In the genomic region with DNA sequence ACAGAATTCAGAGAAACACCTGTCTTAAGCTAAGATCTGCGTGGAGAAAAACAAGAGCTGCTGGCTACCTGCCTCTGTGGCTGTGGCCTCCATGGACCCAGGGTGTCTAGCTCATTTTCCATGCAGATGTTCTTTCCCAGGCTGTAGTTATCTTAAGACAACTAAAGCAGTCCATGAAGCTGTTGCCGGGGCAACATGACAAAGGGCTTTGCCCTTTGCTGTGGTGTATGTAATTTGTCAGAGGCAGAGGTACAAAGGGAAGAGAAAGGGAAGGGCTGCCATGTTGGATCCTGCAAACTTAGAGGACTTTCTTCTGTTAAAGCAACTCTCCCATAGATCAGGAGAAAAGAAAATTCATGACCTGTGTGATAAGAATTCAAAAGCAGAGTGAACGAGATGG, we compare ENCODE assay signal across 28 mouse cellular contexts. TPM values are rescaled to one million over a fixed set of nuclear protein-coding genes. Genes with fewer than 3 reads are reported as not detected.
A peak's percentile ranks its signal among the peaks of the same experiment; 100 is the strongest.
DNase-seq lines count a peak whose midpoint lies in the region; TF ChIP-seq lines count a peak whose summit lies in the region.
"Had no signal": no experiment of that assay in that cellular context is flagged by ENCODE, and none has a peak within 500 bp of the region (broad histone marks: within the 10 kb centered on the region; RNA-seq: fewer than 3 reads in every experiment).

No protein-coding gene starts in this region.

- no peak for TF ChIP-seq CTCF in layer of hippocampus, adult 2 months (conservative IDR thresholded peaks at IDR 0.05)
- TF ChIP-seq CTCF in thymus, adult 2 months (IDR thresholded peaks at IDR 0.05; ENCODE audit: borderline replicate concordance, control insufficient read depth, extremely low read depth, insufficient read depth, low read length, poor library complexity): no peak

- 93% methylated on average over 3 of the region's 3 CpGs for WGBS in thymus, adult 2 months

- H3K4me1 ChIP-seq in thymus, adult 2 months (replicated peaks; ENCODE audit: control insufficient read depth, insufficient read depth, low read length): peaks cover 11% of the 10 kb centered on the region
- H3K4me1 ChIP-seq: embryonic facial prominence, embryonic 13.5 days; forebrain, embryonic 15.5 days had no signal

- no peaks in the 10 kb centered on the region for H3K27me3 ChIP-seq in thymus, adult 2 months (ENCODE audit: control insufficient read depth, insufficient read depth, low read length)
- H3K27me3 ChIP-seq: embryonic facial prominence, embryonic 13.5 days; forebrain, embryonic 12.5 days; forebrain, embryonic 15.5 days; heart, embryonic 13.5 days had no signal

- peak overlapping the region; percentile 46; the same call in 1 of the 2 replicates for H3K27ac ChIP-seq in layer of hippocampus, adult 2 months
- H3K27ac ChIP-seq in thymus, adult 2 months (ENCODE audit: control insufficient read depth, insufficient read depth, low read length): no peak overlapping the region
- H3K27ac ChIP-seq: embryonic facial prominence, embryonic 10.5 days; embryonic facial prominence, embryonic 13.5 days; forebrain, embryonic 12.5 days; forebrain, embryonic 15.5 days; heart, adult 2 months; heart, embryonic 10.5 days; hindbrain, embryonic 14.5 days had no signal

- no peak overlapping the region for H3K4me3 ChIP-seq in layer of hippocampus, adult 2 months
- H3K4me3 ChIP-seq in thymus, adult 2 months (ENCODE audit: control insufficient read depth, insufficient read depth, low read length): no peak overlapping the region
- H3K4me3 ChIP-seq: embryonic facial prominence, embryonic 10.5 days; embryonic facial prominence, embryonic 13.5 days; erythroblast, embryonic 14.5 days; forebrain, embryonic 12.5 days; forebrain, embryonic 15.5 days; heart, adult 2 months; heart, embryonic 10.5 days; heart, embryonic 13.5 days had no signal

- TF ChIP-seq POLR2A in thymus, adult 2 months (IDR thresholded peaks at IDR 0.05; ENCODE audit: control insufficient read depth, extremely low read depth, insufficient read depth, low read length, poor library complexity): no peak

- H3K36me3 ChIP-seq in thymus, adult 2 months (ENCODE audit: control insufficient read depth, insufficient read depth, low read length): no peaks in the 10 kb centered on the region
- H3K36me3 ChIP-seq: embryonic facial prominence, embryonic 13.5 days; forebrain, embryonic 15.5 days; G1E had no signal

- peak; percentile 38 for DNase-seq in embryo, embryonic 10.5 days (ENCODE audit: low spot score)
- no peak for DNase-seq in embryo, embryonic 11 days
- DNase-seq in layer of hippocampus, adult 2 months (ENCODE audit: low spot score in 2 of 2): no peak
- no peak for DNase-seq in layer of hippocampus, postnatal 36 days
- DNase-seq in ZHBTc4 (ENCODE audit: low read depth, low spot score): peak; percentile 34
- DNase-seq in thymus, adult 2 months: no peak
- no peak for DNase-seq in adrenal gland, postnatal 14 days
- DNase-seq: adrenal gland, postnatal 10 days; B cell, adult 2 months; cerebellum, adult 11 months; cerebellum, adult 2 months; cerebellum, adult 9-11 months; cerebellum, postnatal 25 days; gastrocnemius, postnatal 36 days; heart, adult 2 months; heart, postnatal 14 days; heart, postnatal 4 days had no signal

RNA-seq across cellular contexts. Expression of gene Pomc, which starts 36.3 kb away (rescaled TPM):
- total RNA-seq in layer of hippocampus, adult 2 months (2021): 1 to 10 TPM; 1.7 to 3.1 TPM
- total RNA-seq in layer of hippocampus, postnatal 36 days (2021): 1 to 10 TPM; 1.5 to 1.9 TPM
- 2.7 and 3.9 TPM in 2 replicates for polyA plus RNA-seq in thymus, adult 2 months (2012; rRNA removed)
- 0.79 and 1.2 TPM in 2 replicates for total RNA-seq in adrenal gland, postnatal 14 days (2021)
- total RNA-seq: common myeloid progenitor, adult 5-6 weeks; G1E; gastrocnemius, postnatal 36 days had no signal
- polyA plus RNA-seq: erythroblast, embryonic 14.5 days; G1E; Patski had no signal

RNA-seq across cellular contexts. Expression of gene Efr3b, which starts 47.7 kb away (rescaled TPM):
- total RNA-seq in layer of hippocampus, adult 2 months (2021): 100 to 1,000 TPM in 1 of 2 experiments, 10 to 100 TPM in 1; 91.8 to 104 TPM
- total RNA-seq in layer of hippocampus, postnatal 36 days (2021): 10 to 100 TPM; 89.9 to 91.7 TPM
- 1.5 TPM in 2 replicates for polyA plus RNA-seq in thymus, adult 2 months (2012; rRNA removed)
- total RNA-seq in adrenal gland, postnatal 14 days (2021): 5.4 and 7.0 TPM in 2 replicates
- polyA plus RNA-seq: erythroblast, embryonic 14.5 days; G1E had no signal

Comparison
In these comparisons a context has a peak if more than half of its experiments do, and no peak if none do; other contexts are left out.
1. DNase-seq: peak in embryo, embryonic 10.5 days (single experiment) and ZHBTc4 (single experiment); none in embryo, embryonic 11 days (single experiment), layer of hippocampus, adult 2 months (0 of 2), layer of hippocampus, postnatal 36 days (0 of 2), thymus, adult 2 months (single experiment) and adrenal gland, postnatal 14 days (single experiment).
2. RNA of gene Efr3b, which starts 47.7 kb away (total RNA-seq): 91.8 to 104 TPM in layer of hippocampus, adult 2 months and 89.9 to 91.7 TPM in layer of hippocampus, postnatal 36 days; 5.4 to 7.0 TPM in adrenal gland, postnatal 14 days; every median in the first group is over 10 times any median in the second.